In genomic region chr19:6275740-6276389, GRCm38 (mm10) we compare ENCODE assay signal across 8 mouse cellular contexts. TPM values are rescaled to one million over a fixed set of nuclear protein-coding genes. Genes with fewer than 3 reads are reported as not detected.
DNase-seq lines count a peak whose midpoint lies in the region; ATAC-seq lines count a peak whose summit lies in the region.

No protein-coding gene starts in this region.

- H3K4me1 ChIP-seq in kidney, embryonic 16.5 days (ENCODE audit: insufficient read depth, low read length), result peaks cover 44% of the 10 kb centered on the region
- peaks cover 35% of the 10 kb centered on the region for H3K4me1 ChIP-seq in hindbrain, embryonic 14.5 days (replicated peaks; ENCODE audit: control insufficient read depth, insufficient read depth, low read length)

- no peaks in the 10 kb centered on the region for H3K27me3 ChIP-seq in kidney, embryonic 16.5 days (ENCODE audit: insufficient read depth, low read length)
- no peaks in the 10 kb centered on the region for H3K27me3 ChIP-seq in hindbrain, embryonic 14.5 days (ENCODE audit: control insufficient read depth, insufficient read depth, low read length)
- H3K27me3 ChIP-seq in splenic B cell, adult 2 months (ENCODE audit: control insufficient read depth, insufficient read depth, low read length, poor library complexity, severe bottlenecking), result no peaks in the 10 kb centered on the region

- intact Hi-C loops in gastrocnemius, postnatal 36 days (cut with DNase I), result no loop called here

- H3K36me3 ChIP-seq in kidney, embryonic 16.5 days (ENCODE audit: insufficient read depth, low read length), result no peaks in the 10 kb centered on the region
- H3K36me3 ChIP-seq in hindbrain, embryonic 14.5 days (replicated peaks; ENCODE audit: control insufficient read depth, insufficient read depth), result peaks cover 4% of the 10 kb centered on the region; the same call in 1 of the 2 replicates
- H3K36me3 ChIP-seq in splenic B cell, adult 2 months (ENCODE audit: control insufficient read depth, insufficient read depth, low read length, poor library complexity, severe bottlenecking), result peaks cover 2% of the 10 kb centered on the region; the same call in 1 of the 2 replicates

- peak overlapping the region; percentile 97 for H3K4me2 ChIP-seq in kidney, embryonic 16.5 days (replicated peaks; ENCODE audit: low read depth, low read length)
- H3K4me2 ChIP-seq in hindbrain, embryonic 14.5 days (replicated peaks), result peak overlapping the region; percentile 97

- ATAC-seq in kidney, embryonic 16.5 days (ENCODE audit: low FRiP score, low TSS enrichment), result no peak
- ATAC-seq in common myeloid progenitor, adult 5-6 weeks (replicated peaks; ENCODE audit: low read depth, poor library complexity, severe bottlenecking), result peak; percentile 35
- no peak for ATAC-seq in hindbrain, embryonic 14.5 days (ENCODE audit: low FRiP score)

- peak overlapping the region; percentile 78 for H3K9ac ChIP-seq in kidney, embryonic 16.5 days (replicated peaks; ENCODE audit: low read length)
- peak overlapping the region; percentile 63 for H3K9ac ChIP-seq in hindbrain, embryonic 14.5 days

- no peak for DNase-seq in kidney, postnatal 4 days
- peak; percentile 37 for DNase-seq in hindbrain, embryonic 14.5 days (ENCODE audit: low spot score)
- DNase-seq in lung, postnatal 36 days, result peak; percentile 64
- DNase-seq in splenic B cell, adult 2 months (ENCODE audit: low read depth, low spot score), result peak; percentile 93
- no peak for DNase-seq in ovary, postnatal 36 days (ENCODE audit: low spot score)
- DNase-seq in gastrocnemius, postnatal 36 days, result no peak

- WGBS in kidney, embryonic 16.5 days, result 6% methylated on average over 15 of the region's 15 CpGs
- 7% methylated on average over 15 of the region's 15 CpGs for WGBS in hindbrain, embryonic 14.5 days

- H3K4me3 ChIP-seq in kidney, embryonic 16.5 days (ENCODE audit: low read length), result peak overlapping the region; percentile 83
- H3K4me3 ChIP-seq in hindbrain, embryonic 14.5 days (replicated peaks; ENCODE audit: low read length), result peak overlapping the region; percentile 85

- peak overlapping the region; percentile 89 for H3K27ac ChIP-seq in kidney, embryonic 16.5 days (ENCODE audit: low read length)
- H3K27ac ChIP-seq in hindbrain, embryonic 14.5 days, result peak overlapping the region; percentile 71

- H3K9me3 ChIP-seq in kidney, embryonic 16.5 days (ENCODE audit: low read length), result no peaks in the 10 kb centered on the region
- H3K9me3 ChIP-seq in hindbrain, embryonic 14.5 days (ENCODE audit: control insufficient read depth, low read length), result no peaks in the 10 kb centered on the region

RNA-seq across cellular contexts. Expression of gene Ehd1, which starts 0.7 kb away (rescaled TPM):
- polyA plus RNA-seq in kidney, embryonic 16.5 days (2015; fragmentation: Nextera tagmentation; extraction: Ambion mirVana), result 84.2 and 89.5 TPM in 2 replicates
- 15.6 and 16.8 TPM in 2 replicates for total RNA-seq in common myeloid progenitor, adult 5-6 weeks (2017)
- 80.0 and 84.9 TPM in 2 replicates for polyA plus RNA-seq in hindbrain, embryonic 14.5 days (2014; fragmentation: Nextera tagmentation; extraction: Ambion mirVana)
- total RNA-seq in gastrocnemius, postnatal 36 days (2021), result 10 to 100 TPM; 23.5 to 36.0 TPM

RNA-seq across cellular contexts. Expression of gene Cdc42bpg, which starts 30.4 kb away (rescaled TPM):
- 0.80 and 1.5 TPM in 2 replicates for polyA plus RNA-seq in kidney, embryonic 16.5 days (2015; fragmentation: Nextera tagmentation; extraction: Ambion mirVana)
- total RNA-seq in common myeloid progenitor, adult 5-6 weeks (2017), result 2.6 and 2.9 TPM in 2 replicates
- polyA plus RNA-seq in hindbrain, embryonic 14.5 days (2014; fragmentation: Nextera tagmentation; extraction: Ambion mirVana), result 0.56 and 0.63 TPM in 2 replicates
- total RNA-seq in gastrocnemius, postnatal 36 days (2021), result 1 to 10 TPM; 4.3 to 5.2 TPM

RNA-seq across cellular contexts. Expression of gene Atg2a, which starts 34.4 kb away (rescaled TPM):
- polyA plus RNA-seq in kidney, embryonic 16.5 days (2015; fragmentation: Nextera tagmentation; extraction: Ambion mirVana), result 12.1 and 13.1 TPM in 2 replicates
- total RNA-seq in common myeloid progenitor, adult 5-6 weeks (2017), result 10.7 and 12.6 TPM in 2 replicates
- 14.5 and 14.8 TPM in 2 replicates for polyA plus RNA-seq in hindbrain, embryonic 14.5 days (2014; fragmentation: Nextera tagmentation; extraction: Ambion mirVana)
- total RNA-seq in gastrocnemius, postnatal 36 days (2021), result 10 to 100 TPM; 16.5 to 18.0 TPM

RNA-seq across cellular contexts. Expression of gene Ppp2r5b, which starts 40.2 kb away (rescaled TPM):
- polyA plus RNA-seq in kidney, embryonic 16.5 days (2015; fragmentation: Nextera tagmentation; extraction: Ambion mirVana), result 27.5 and 31.0 TPM in 2 replicates
- total RNA-seq in common myeloid progenitor, adult 5-6 weeks (2017), result 2.6 and 4.2 TPM in 2 replicates
- 140 and 158 TPM in 2 replicates for polyA plus RNA-seq in hindbrain, embryonic 14.5 days (2014; fragmentation: Nextera tagmentation; extraction: Ambion mirVana)
- total RNA-seq in gastrocnemius, postnatal 36 days (2021), result 10 to 100 TPM; 32.2 to 34.6 TPM

RNA-seq across cellular contexts. Expression of gene Gpha2, which starts 49.7 kb away (rescaled TPM):
- 0.73 and 1.4 TPM in 2 replicates for polyA plus RNA-seq in kidney, embryonic 16.5 days (2015; fragmentation: Nextera tagmentation; extraction: Ambion mirVana)
- 0.14 TPM in 1 of 2 replicates, not detected in the other for total RNA-seq in common myeloid progenitor, adult 5-6 weeks (2017)
- not detected in 2 replicates for polyA plus RNA-seq in hindbrain, embryonic 14.5 days (2014; fragmentation: Nextera tagmentation; extraction: Ambion mirVana)
- not detected for total RNA-seq in gastrocnemius, postnatal 36 days (2021)

Comparison
In these comparisons a context has a peak if more than half of its experiments do, and no peak if none do; other contexts are left out.
1. DNase-seq: peak in hindbrain, embryonic 14.5 days (single experiment), lung, postnatal 36 days (single experiment) and splenic B cell, adult 2 months (single experiment); none in kidney, postnatal 4 days (0 of 2), ovary, postnatal 36 days (single experiment) and gastrocnemius, postnatal 36 days (0 of 2).